Mouse (Mus musculus) liver, embryonic 16.5 days (tissue): Measurements from ENCODE around the gene Rassf10. TPM values are rescaled to one million over a fixed set of nuclear protein-coding genes. Genes with fewer than 3 reads are reported as not detected.

Experiments used
- ATAC-seq: fragments of 200-750 bp; cut with Nextera tagmentation; 2 replicates; pipeline ENCODE4 v1.8.0; 2017; ENCODE audit warnings: low read depth, mild to moderate bottlenecking, moderate number of reproducible peaks, moderate library complexity
- H3K27ac ChIP-seq: fragments of 300-500 bp; sonication (generic); 2 replicates; pipeline ENCODE4 v1.5.1; 2014; ENCODE audit warnings: mild to moderate bottlenecking, low read length
- H3K27me3 ChIP-seq: fragments of 300-500 bp; sonication (generic); 2 replicates; pipeline ENCODE4 v1.6.1; 2014; ENCODE audit warnings: low read depth, low read length, mixed read lengths; ENCODE audit not compliant: control insufficient read depth, insufficient read depth
- H3K36me3 ChIP-seq: fragments of 300-500 bp; sonication (generic); 2 replicates; pipeline ENCODE4 v1.6.1; 2014; ENCODE audit warnings: mild to moderate bottlenecking; ENCODE audit not compliant: control insufficient read depth, insufficient read depth
- H3K4me1 ChIP-seq: fragments of 300-500 bp; sonication (generic); 2 replicates; pipeline ENCODE4 v1.6.1; 2014; ENCODE audit warnings: low read depth, low read length, mixed read lengths; ENCODE audit not compliant: control insufficient read depth
- H3K4me2 ChIP-seq: fragments of 300-500 bp; sonication (generic); 2 replicates; pipeline ENCODE4 v1.6.1; 2014; ENCODE audit warnings: low read depth, low read length, mixed read lengths
- H3K4me3 ChIP-seq: fragments of 300-500 bp; sonication (generic); 2 replicates; pipeline ENCODE4 v1.5.1; 2014; ENCODE audit warnings: low read depth, mild to moderate bottlenecking, low read length
- H3K9ac ChIP-seq: fragments of 300-500 bp; sonication (generic); 2 replicates; pipeline ENCODE4 v1.6.1; 2014; ENCODE audit warnings: low read depth, low read length
- H3K9me3 ChIP-seq: fragments of 300-500 bp; sonication (generic); replicated peaks from 2 replicates; pipeline ENCODE4 v1.6.1; 2016; ENCODE audit warnings: low read length; ENCODE audit not compliant: control insufficient read depth
- WGBS: fragments of 180-500 bp; shearing (Covaris S2); extraction: QIAGEN DNeasy Blood & Tissue Kit; methylation state at CpG from one replicate; pipeline ENCODE4 v1.1.7; 2014; ENCODE audit not compliant: insufficient replicate concordance; 5-methylcytosine and 5-hydroxymethylcytosine counted together
- polyA plus RNA-seq: library from polyadenylated mRNA; unstranded; fragments of >200 nt; fragmentation: Nextera tagmentation; extraction: Ambion mirVana; gene quantifications from 2 replicates; pipeline ENCODE4 v1.2.1, GENCODE M21; 2015

Rassf10 gene
- polyA plus RNA-seq, 1 experiment from 2014 or later = not detected

- Histone ChIP-seq H3K4me1 (no peaks in the 10 kb centered on the region; the same call in none of the 2 replicates), H3K9ac (no peak overlapping the region), H3K4me3 (peak overlapping the region; percentile 43), H3K27me3 (peaks cover 37% of the 10 kb centered on the region), H3K9me3 (no peaks in the 10 kb centered on the region), H3K36me3 (no peaks in the 10 kb centered on the region), H3K27ac (no peak overlapping the region), H3K4me2 (peak overlapping the region; percentile 60)
- no peak for ATAC-seq
- 3% methylated on average over 74 of the region's 82 CpGs for WGBS
These were observed 765 bp downstream of the Rassf10 start for GRCm38 (mm10) chr7:112954351-112955102.

- Histone ChIP-seq H3K27ac (no peak overlapping the region), H3K27me3 (peaks cover 37% of the 10 kb centered on the region), H3K9ac (no peak overlapping the region), H3K4me2 (peak overlapping the region; percentile 60), H3K4me3 (no peak overlapping the region; the same call in 1 of the 2 replicates), H3K4me1 (no peaks in the 10 kb centered on the region; the same call in none of the 2 replicates), H3K36me3 (no peaks in the 10 kb centered on the region), H3K9me3 (no peaks in the 10 kb centered on the region)
- WGBS = 4% methylated on average over 40 of the region's 40 CpGs
- no peak for ATAC-seq
These were observed 1.5 kb downstream of the Rassf10 start for GRCm38 (mm10) chr7:112955103-112955827.

GRCm38 (mm10) chr7:112955955-112956354, 2.2 kb downstream of the Rassf10 start:
- H3K9me3 ChIP-seq = no peaks in the 10 kb centered on the region
- WGBS = 29% methylated on average over 3 of the region's 3 CpGs
- no peaks in the 10 kb centered on the region for H3K36me3 ChIP-seq
- H3K9ac ChIP-seq = no peak overlapping the region
- H3K4me2 ChIP-seq = no peak overlapping the region
- peaks cover 37% of the 10 kb centered on the region for H3K27me3 ChIP-seq
- no peaks in the 10 kb centered on the region; the same call in none of the 2 replicates for H3K4me1 ChIP-seq
- no peak for ATAC-seq
- no peak overlapping the region for H3K4me3 ChIP-seq
- no peak overlapping the region for H3K27ac ChIP-seq

- no peaks in the 10 kb centered on the region for H3K36me3 ChIP-seq
- WGBS = 27% methylated on average over 7 of the region's 7 CpGs
- H3K4me3 ChIP-seq = no peak overlapping the region
- no peaks in the 10 kb centered on the region for H3K9me3 ChIP-seq
- no peak overlapping the region for H3K27ac ChIP-seq
- no peak overlapping the region for H3K9ac ChIP-seq
- H3K4me1 ChIP-seq = no peaks in the 10 kb centered on the region; the same call in none of the 2 replicates
- peaks cover 37% of the 10 kb centered on the region for H3K27me3 ChIP-seq
- H3K4me2 ChIP-seq = no peak overlapping the region
- ATAC-seq = no peak
These were observed 3.2 kb downstream of the Rassf10 start for GRCm38 (mm10) chr7:112956961-112957360.

GRCm38 (mm10) chr7:112957630-112958029, 3.9 kb downstream of the Rassf10 start:
- no peak for ATAC-seq
- WGBS = 54% methylated on average over 6 of the region's 6 CpGs
- H3K27ac ChIP-seq = no peak overlapping the region
- H3K9me3 ChIP-seq = no peaks in the 10 kb centered on the region
- peaks cover 37% of the 10 kb centered on the region for H3K27me3 ChIP-seq
- no peak overlapping the region for H3K4me2 ChIP-seq
- H3K4me1 ChIP-seq = no peaks in the 10 kb centered on the region; the same call in none of the 2 replicates
- H3K36me3 ChIP-seq = no peaks in the 10 kb centered on the region
- H3K4me3 ChIP-seq = no peak overlapping the region
- no peak overlapping the region for H3K9ac ChIP-seq

- no peaks in the 10 kb centered on the region for H3K9me3 ChIP-seq
- H3K4me2 ChIP-seq = no peak overlapping the region
- no peaks in the 10 kb centered on the region for H3K27me3 ChIP-seq
- no peak for ATAC-seq
- H3K4me1 ChIP-seq = no peaks in the 10 kb centered on the region
- no peak overlapping the region for H3K4me3 ChIP-seq
- H3K27ac ChIP-seq = no peak overlapping the region
- no peak overlapping the region for H3K9ac ChIP-seq
- WGBS = 38% methylated on average over 6 of the region's 6 CpGs
- no peaks in the 10 kb centered on the region for H3K36me3 ChIP-seq
These were observed 12.6 kb downstream of the Rassf10 start for GRCm38 (mm10) chr7:112966382-112966781.

GRCm38 (mm10) chr7:112966786-112967185, 13.0 kb downstream of the Rassf10 start:
- Histone ChIP-seq H3K4me2 (no peak overlapping the region), H3K36me3 (no peaks in the 10 kb centered on the region), H3K9ac (no peak overlapping the region), H3K27me3 (no peaks in the 10 kb centered on the region), H3K4me3 (no peak overlapping the region), H3K4me1 (no peaks in the 10 kb centered on the region), H3K27ac (no peak overlapping the region), H3K9me3 (no peaks in the 10 kb centered on the region)
- no peak for ATAC-seq
- 18% methylated on average over 3 of the region's 3 CpGs for WGBS

- no peaks in the 10 kb centered on the region for H3K9me3 ChIP-seq
- ATAC-seq = no peak
- no peaks in the 10 kb centered on the region for H3K36me3 ChIP-seq
- no peaks in the 10 kb centered on the region for H3K4me1 ChIP-seq
- H3K27me3 ChIP-seq = no peaks in the 10 kb centered on the region
- WGBS = 40% methylated on average over 5 of the region's 5 CpGs
- no peak overlapping the region for H3K4me3 ChIP-seq
- H3K27ac ChIP-seq = no peak overlapping the region
- no peak overlapping the region for H3K4me2 ChIP-seq
- H3K9ac ChIP-seq = no peak overlapping the region
These were observed 29.6 kb downstream of the Rassf10 start for GRCm38 (mm10) chr7:112983316-112983715.
